In genomic region chr11:89831577-89832110, GRCm38 (mm10) we compare ENCODE assay signal across 31 mouse cellular contexts. TPM values are rescaled to one million over a fixed set of nuclear protein-coding genes. Genes with fewer than 3 reads are reported as not detected.
DNase-seq lines count a peak whose midpoint lies in the region; ATAC-seq and TF ChIP-seq lines count a peak whose summit lies in the region.
"Had no signal": no experiment of that assay in that cellular context is flagged by ENCODE, and none has a peak within 500 bp of the region (broad histone marks: within the 10 kb centered on the region; RNA-seq: fewer than 3 reads in every experiment).

No protein-coding gene starts in this region.

- no peak overlapping the region for H3K4me3 ChIP-seq in intestine, embryonic 15.5 days (replicated peaks)
- H3K4me3 ChIP-seq in intestine, postnatal 0 days (ENCODE audit: low read depth, low read length), result no peak overlapping the region
- H3K4me3 ChIP-seq in intestine, embryonic 16.5 days (ENCODE audit: low read length), result no peak overlapping the region
- H3K4me3 ChIP-seq: embryonic facial prominence, embryonic 15.5 days; forebrain, embryonic 12.5 days; limb, embryonic 15.5 days; liver, embryonic 13.5 days; megakaryocyte, embryonic 14.5 days; midbrain, embryonic 12.5 days; myocyte; neural tube, embryonic 12.5 days had no signal

- no peak for TF ChIP-seq CTCF in intestine, postnatal 0 days (IDR thresholded peaks at IDR 0.05; ENCODE audit: low read depth)

- no peaks in the 10 kb centered on the region for H3K27me3 ChIP-seq in intestine, embryonic 15.5 days (replicated peaks)
- no peaks in the 10 kb centered on the region for H3K27me3 ChIP-seq in intestine, postnatal 0 days (replicated peaks; ENCODE audit: control insufficient read depth, insufficient read depth, low read length)
- H3K27me3 ChIP-seq in intestine, embryonic 16.5 days (replicated peaks; ENCODE audit: control insufficient read depth, insufficient read depth, low read length), result no peaks in the 10 kb centered on the region
- H3K27me3 ChIP-seq: embryonic facial prominence, embryonic 15.5 days; forebrain, embryonic 12.5 days; limb, embryonic 15.5 days; liver, embryonic 13.5 days; megakaryocyte, embryonic 14.5 days; midbrain, embryonic 12.5 days; neural tube, embryonic 12.5 days had no signal

- no peaks in the 10 kb centered on the region for H3K36me3 ChIP-seq in intestine, embryonic 15.5 days
- no peaks in the 10 kb centered on the region for H3K36me3 ChIP-seq in intestine, postnatal 0 days (ENCODE audit: control insufficient read depth, insufficient read depth)
- no peaks in the 10 kb centered on the region for H3K36me3 ChIP-seq in intestine, embryonic 16.5 days (ENCODE audit: control insufficient read depth, insufficient read depth, low read length)
- H3K36me3 ChIP-seq: embryonic facial prominence, embryonic 15.5 days; forebrain, embryonic 12.5 days; G1E; limb, embryonic 15.5 days; liver, embryonic 13.5 days; midbrain, embryonic 12.5 days; neural tube, embryonic 12.5 days had no signal

- peaks cover 3% of the 10 kb centered on the region; the same call in 1 of the 2 replicates for H3K4me1 ChIP-seq in intestine, embryonic 15.5 days (replicated peaks)
- no peaks in the 10 kb centered on the region for H3K4me1 ChIP-seq in intestine, postnatal 0 days (replicated peaks; ENCODE audit: control insufficient read depth, insufficient read depth, low read length)
- H3K4me1 ChIP-seq in intestine, embryonic 16.5 days (ENCODE audit: control insufficient read depth, insufficient read depth, low read length), result 0 out of 2 replicates have a peak, but pooled peaks cover 2% of the 10 kb centered on the region
- H3K4me1 ChIP-seq: forebrain, embryonic 12.5 days; liver, embryonic 13.5 days; megakaryocyte, embryonic 14.5 days; midbrain, embryonic 12.5 days; neural tube, embryonic 12.5 days had no signal

- H3K27ac ChIP-seq in intestine, embryonic 15.5 days, result no peak overlapping the region
- no peak overlapping the region for H3K27ac ChIP-seq in intestine, postnatal 0 days (ENCODE audit: low read depth, low read length)
- H3K27ac ChIP-seq in intestine, embryonic 16.5 days (ENCODE audit: low read length), result no peak overlapping the region
- H3K27ac ChIP-seq: embryonic facial prominence, embryonic 15.5 days; forebrain, embryonic 12.5 days; hindbrain, embryonic 14.5 days; limb, embryonic 15.5 days; liver, embryonic 13.5 days; midbrain, embryonic 12.5 days; neural tube, embryonic 12.5 days had no signal

- no peaks in the 10 kb centered on the region for H3K9me3 ChIP-seq in intestine, embryonic 15.5 days
- H3K9me3 ChIP-seq in intestine, postnatal 0 days (ENCODE audit: control insufficient read depth), result no peaks in the 10 kb centered on the region
- H3K9me3 ChIP-seq in intestine, embryonic 16.5 days (ENCODE audit: control insufficient read depth, low read length), result no peaks in the 10 kb centered on the region
- H3K9me3 ChIP-seq: embryonic facial prominence, embryonic 15.5 days; forebrain, embryonic 12.5 days; limb, embryonic 15.5 days; liver, embryonic 13.5 days; midbrain, embryonic 12.5 days; neural tube, embryonic 12.5 days had no signal

- H3K4me2 ChIP-seq in intestine, embryonic 15.5 days (replicated peaks), result no peak overlapping the region
- no peak overlapping the region for H3K4me2 ChIP-seq in intestine, postnatal 0 days (replicated peaks; ENCODE audit: low read depth)
- H3K4me2 ChIP-seq in intestine, embryonic 16.5 days (ENCODE audit: low read depth, low read length), result no peak overlapping the region
- H3K4me2 ChIP-seq: embryonic facial prominence, embryonic 15.5 days; forebrain, embryonic 12.5 days; hindbrain, embryonic 14.5 days; limb, embryonic 15.5 days; liver, embryonic 13.5 days; midbrain, embryonic 12.5 days; neural tube, embryonic 12.5 days had no signal

- intact Hi-C loops in gastrocnemius, postnatal 14 days (cut with DNase I; ENCODE audit: low total_unique reads), result no loop called here

- ATAC-seq in intestine, embryonic 15.5 days, result peak; percentile 81
- no peak for ATAC-seq in intestine, postnatal 0 days
- ATAC-seq in intestine, embryonic 16.5 days, result peak; percentile 79
- ATAC-seq: forebrain, postnatal 0 days; lung, postnatal 0 days; Patski had no signal

- WGBS in intestine, embryonic 15.5 days, result 70% methylated on average over 8 of the region's 8 CpGs
- whole genome bisulfite sequencing in intestine, postnatal 0 days, result 61% methylated on average over 8 of the region's 8 CpGs
- WGBS in intestine, embryonic 16.5 days, result 73% methylated on average over 8 of the region's 8 CpGs

- H3K9ac ChIP-seq in intestine, embryonic 15.5 days, result no peak overlapping the region
- H3K9ac ChIP-seq in intestine, postnatal 0 days (ENCODE audit: low read depth, low read length), result no peak overlapping the region
- H3K9ac ChIP-seq in intestine, embryonic 16.5 days (ENCODE audit: low read depth, low read length), result no peak overlapping the region
- H3K9ac ChIP-seq: embryonic facial prominence, embryonic 15.5 days; forebrain, embryonic 12.5 days; forebrain, postnatal 0 days; hindbrain, embryonic 14.5 days; limb, embryonic 15.5 days; liver, embryonic 13.5 days; midbrain, embryonic 12.5 days; neural tube, embryonic 12.5 days had no signal

- peak; percentile 18 for DNase-seq in gastrocnemius, postnatal 14 days
- no peak for DNase-seq in gastrocnemius, postnatal 25 days
- peak; percentile 24 for DNase-seq in kidney, postnatal 10 days
- DNase-seq in kidney, adult 11 months, result no peak
- DNase-seq: adrenal gland, postnatal 10 days; cerebellum, adult 8-10 months; cerebellum, postnatal 36 days; forebrain, postnatal 0 days; heart, postnatal 36 days; kidney, postnatal 36 days; liver, embryonic 13.5 days; lung, adult 18-20 months; lung, postnatal 4 days; thymus, adult 2 months; thymus, postnatal 36 days had no signal

RNA-seq across cellular contexts. Expression of gene Ankfn1, which starts 54.2 kb away (rescaled TPM):
- 1 to 10 TPM in 1 of 2 experiments, under 1 TPM in 1; 0.09 to 1.1 TPM for total RNA-seq in gastrocnemius, postnatal 14 days (2021)
- total RNA-seq in gastrocnemius, postnatal 25 days (2021), result under 1 TPM in 1 of 2 experiments, not detected in 1; 0.28 TPM
- 0.11 and 0.43 TPM in 2 replicates for polyA plus RNA-seq in intestine, embryonic 15.5 days (2015; fragmentation: Nextera tagmentation; extraction: Ambion mirVana)
- 0.08 TPM in 1 of 2 replicates, not detected in the other for polyA plus RNA-seq in intestine, postnatal 0 days (2015; fragmentation: Nextera tagmentation; extraction: Ambion mirVana)
- polyA plus RNA-seq in intestine, embryonic 16.5 days (2015; fragmentation: Nextera tagmentation; extraction: Ambion mirVana), result 0.06 and 0.18 TPM in 2 replicates
- total RNA-seq: granulocyte monocyte progenitor cell, adult 5-6 weeks; heart, postnatal 36 days had no signal
- polyA plus RNA-seq: G1E; heart, embryonic 14.5 days; Patski had no signal

Comparison
In these comparisons a context has a peak if more than half of its experiments do, and no peak if none do; other contexts are left out.
1. DNase-seq: peak in gastrocnemius, postnatal 14 days (single experiment) and kidney, postnatal 10 days (single experiment); none in gastrocnemius, postnatal 25 days (single experiment) and kidney, adult 11 months (single experiment).